Mouse (Mus musculus): ENCODE measurements at regions not wholly inside any gene's neighbourhood (a gene's known extent, or its start where the extent isn't known, plus 50 kb on each side); places are given as distances from the start of the nearest gene placed in this dataset.

- DNase-seq (ENCODE audit: low spot score) (no peak), ATAC-seq (ENCODE audit: low FRiP score, low read depth) (no peak)
- no peaks in the 10 kb centered on the region for H3K36me3 ChIP-seq (ENCODE audit: control insufficient read depth, insufficient read depth, low read length)
- no peaks in the 10 kb centered on the region for H3K4me1 ChIP-seq (ENCODE audit: control insufficient read depth, insufficient read depth, low read length)
- H3K9ac ChIP-seq (ENCODE audit: low read depth, low read length, severe bottlenecking) = no peak overlapping the region
- H3K4me3 ChIP-seq (replicated peaks; ENCODE audit: low read length) = no peak overlapping the region
- no peaks in the 10 kb centered on the region for H3K9me3 ChIP-seq (ENCODE audit: control insufficient read depth, low read length)
- H3K27ac ChIP-seq (replicated peaks; ENCODE audit: low read depth, low read length) = no peak overlapping the region
- 69% methylated on average over 3 of the region's 3 CpGs for WGBS
- TF ChIP-seq POLR2A (IDR thresholded peaks at IDR 0.05; ENCODE audit: borderline replicate concordance, extremely low read depth, insufficient read depth, insufficient read length) = no peak
- H3K4me2 ChIP-seq (replicated peaks; ENCODE audit: low read depth, low read length, severe bottlenecking) = no peak overlapping the region
- no peaks in the 10 kb centered on the region for H3K27me3 ChIP-seq (ENCODE audit: control insufficient read depth, insufficient read depth, low read length)
Measured at GRCm38 (mm10) chr1:77585520-77585919, 70.6 kb upstream of the Epha4 start.

- DNase-seq (ENCODE audit: low spot score) (no peak), ATAC-seq (ENCODE audit: low FRiP score, low read depth) (no peak)
- no peak overlapping the region for H3K27ac ChIP-seq (replicated peaks; ENCODE audit: low read depth, low read length)
- H3K9me3 ChIP-seq (ENCODE audit: control insufficient read depth, low read length) = no peaks in the 10 kb centered on the region
- no peaks in the 10 kb centered on the region for H3K27me3 ChIP-seq (ENCODE audit: control insufficient read depth, insufficient read depth, low read length)
- H3K4me1 ChIP-seq (ENCODE audit: control insufficient read depth, insufficient read depth, low read length) = no peaks in the 10 kb centered on the region
- H3K4me3 ChIP-seq (replicated peaks; ENCODE audit: low read length) = no peak overlapping the region
- no peak for TF ChIP-seq POLR2A (IDR thresholded peaks at IDR 0.05; ENCODE audit: borderline replicate concordance, extremely low read depth, insufficient read depth, insufficient read length)
- 75% methylated on average over 6 of the region's 6 CpGs for WGBS
- H3K4me2 ChIP-seq (replicated peaks; ENCODE audit: low read depth, low read length, severe bottlenecking) = no peak overlapping the region
- no peaks in the 10 kb centered on the region for H3K36me3 ChIP-seq (ENCODE audit: control insufficient read depth, insufficient read depth, low read length)
- no peak overlapping the region for H3K9ac ChIP-seq (ENCODE audit: low read depth, low read length, severe bottlenecking)
Measured at GRCm38 (mm10) chr1:77568081-77568480, 53.2 kb upstream of the Epha4 start.

- ATAC-seq (ENCODE audit: low FRiP score, low read depth) (no peak), DNase-seq (ENCODE audit: low spot score) (no peak)
- 68% methylated on average over 7 of the region's 7 CpGs for WGBS
- no peak overlapping the region for H3K27ac ChIP-seq (replicated peaks; ENCODE audit: low read depth, low read length)
- no peak for TF ChIP-seq POLR2A (IDR thresholded peaks at IDR 0.05; ENCODE audit: borderline replicate concordance, extremely low read depth, insufficient read depth, insufficient read length)
- H3K4me2 ChIP-seq (replicated peaks; ENCODE audit: low read depth, low read length, severe bottlenecking) = no peak overlapping the region
- no peak overlapping the region for H3K9ac ChIP-seq (ENCODE audit: low read depth, low read length, severe bottlenecking)
- H3K9me3 ChIP-seq (ENCODE audit: control insufficient read depth, low read length) = no peaks in the 10 kb centered on the region
- H3K27me3 ChIP-seq (ENCODE audit: control insufficient read depth, insufficient read depth, low read length) = no peaks in the 10 kb centered on the region
- no peaks in the 10 kb centered on the region for H3K36me3 ChIP-seq (ENCODE audit: control insufficient read depth, insufficient read depth, low read length)
- H3K4me1 ChIP-seq (ENCODE audit: control insufficient read depth, insufficient read depth, low read length) = no peaks in the 10 kb centered on the region
- H3K4me3 ChIP-seq (replicated peaks; ENCODE audit: low read length) = no peak overlapping the region
Measured at GRCm38 (mm10) chr1:77567657-77568056, 52.8 kb upstream of the Epha4 start.

Data from limb, embryonic 14.5 days (tissue).